Mouse (Mus musculus) heart, adult 2 months (tissue): ENCODE measurements around the gene Dnm2. TPM values are rescaled to one million over a fixed set of nuclear protein-coding genes. Genes with fewer than 3 reads are reported as not detected.

Experiments
- DNase-seq, 2 experiments: peaks; one replicate each; pipeline ENCODE4 v3.0.0; 2021
- H3K27ac ChIP-seq: fragments of 200-600 bp; 2 replicates; pipeline ENCODE4 v1.8.1; 2022
- H3K27me3 ChIP-seq: fragments of 200-500 bp; 2 replicates; pipeline ENCODE4 v1.6.1; 2012; ENCODE audit warnings: mild to moderate bottlenecking, low read length, inconsistent platforms, mixed read lengths; ENCODE audit not compliant: control insufficient read depth, insufficient read depth
- H3K36me3 ChIP-seq: fragments of 200-500 bp; 2 replicates; pipeline ENCODE4 v1.6.1; 2012; ENCODE audit warnings: low read length, inconsistent platforms; ENCODE audit not compliant: control insufficient read depth, insufficient read depth
- H3K4me1 ChIP-seq: fragments of 200-500 bp; 2 replicates; pipeline ENCODE4 v1.6.1; 2011; ENCODE audit warnings: low read length; ENCODE audit not compliant: control insufficient read depth, insufficient read depth
- H3K4me3 ChIP-seq: fragments of 200-600 bp; 2 replicates; pipeline ENCODE4 v1.8.1; 2022
- H3K79me2 ChIP-seq: fragments of 200-500 bp; replicated peaks from 2 replicates; pipeline ENCODE4 v1.6.1; 2012; ENCODE audit warnings: mild to moderate bottlenecking, inconsistent platforms, low read length, moderate library complexity, mixed read lengths; ENCODE audit not compliant: control insufficient read depth, insufficient read depth
- H3K9ac ChIP-seq: fragments of 200-500 bp; 2 replicates; pipeline ENCODE4 v1.6.1; 2012; ENCODE audit warnings: low read depth, mild to moderate bottlenecking, control low read depth, inconsistent platforms, low read length, mixed read lengths
- CTCF ChIP-seq: fragments of 200-600 bp; IDR thresholded peaks from 2 replicates; pipeline ENCODE4 v1.8.1; 2022; ENCODE audit warnings: antibody characterized with exemption, mild to moderate bottlenecking, moderate library complexity
- EP300 ChIP-seq: fragments of 200-500 bp; IDR thresholded peaks from 2 replicates; pipeline ENCODE4 v1.6.1; 2011; ENCODE audit warnings: low read depth, low read length, control low read depth; ENCODE audit not compliant: insufficient read depth
- POLR2A ChIP-seq: fragments of 200-500 bp; IDR thresholded peaks from 2 replicates; pipeline ENCODE4 v1.6.1; 2011; ENCODE audit warnings: mild to moderate bottlenecking, low read depth, low read length, control low read depth; ENCODE audit not compliant: insufficient read depth
- WGBS: fragments of 180-500 bp; shearing (Covaris S2); methylation state at CpG from one replicate; pipeline ENCODE4 v1.1.7; 2018; 5-methylcytosine and 5-hydroxymethylcytosine counted together
- intact Hi-C: fragments of 180-260 bp; cut with DNase I; formaldehyde crosslinking; loops from one replicate; pipeline ENCODE4 v1.15.1; 2025
- polyA plus RNA-seq: library from polyadenylated mRNA; depleted of rRNA; stranded (reverse); fragments of >200 nt; gene quantifications from 2 replicates; pipeline ENCODE4 v1.2.3, GENCODE M21; 2012
- total RNA-seq, 2 experiments: library from RNA; stranded (reverse); gene quantifications; 2 replicates each; pipeline ENCODE4 v1.2.3; 2021

Gene Dnm2
- total and polyA plus RNA-seq, 3 experiments = 63.9 to 68.2 (median 64.8) TPM

GRCm38 (mm10) chr9:21545351-21545915 lies 120.7 kb downstream of the Dnm2 start:
- 41% methylated on average over 9 of the region's 9 CpGs for WGBS
- intact Hi-C loops = loop anchor here (2.0 kb wide), 1 partner anchor 33 kb away; no protein-coding TSS in a partner anchor
- peak overlapping the region; percentile 62; the same call in 1 of the 2 replicates for H3K27ac ChIP-seq

GRCm38 (mm10) chr9:21545916-21546788 lies 121.4 kb downstream of the Dnm2 start:
- Histone ChIP-seq H3K4me1 (peaks cover 3% of the 10 kb centered on the region), H3K27ac (peak overlapping the region; percentile 62), H3K79me2 (no peaks in the 10 kb centered on the region), H3K36me3 (no peaks in the 10 kb centered on the region; the same call in 1 of the 2 replicates), H3K9ac (peak overlapping the region; percentile 64), H3K4me3 (peak overlapping the region; percentile 76), H3K27me3 (no peaks in the 10 kb centered on the region)
- WGBS = under 1% methylated on average over 67 of the region's 67 CpGs
- TF ChIP-seq POLR2A = peak; percentile 56; the same call in 1 of the 2 replicates
- TF ChIP-seq CTCF = peak; percentile 20; the same call in 1 of the 2 replicates
- TF ChIP-seq EP300 = no peak
- intact Hi-C loops = loop anchor here (2.0 kb wide), 1 partner anchor 33 kb away; no protein-coding TSS in a partner anchor
- DNase-seq = peak; percentile 100

More at GRCm38 (mm10) chr9:21545351-21545915, 120.7 kb downstream of the Dnm2 start:
- H3K9ac ChIP-seq = 0 out of 2 replicates have a peak overlapping the region, but pooled peaks have one; percentile 12
- DNase-seq = no peak
- H3K4me1 ChIP-seq = peaks cover 3% of the 10 kb centered on the region
- peak overlapping the region; percentile 76 for H3K4me3 ChIP-seq
- H3K27me3 ChIP-seq = no peaks in the 10 kb centered on the region
- no peaks in the 10 kb centered on the region for H3K79me2 ChIP-seq
- H3K36me3 ChIP-seq = no peaks in the 10 kb centered on the region; the same call in 1 of the 2 replicates
- no peak for TF ChIP-seq POLR2A
- no peak for TF ChIP-seq CTCF
- TF ChIP-seq EP300 = no peak

DNA sequence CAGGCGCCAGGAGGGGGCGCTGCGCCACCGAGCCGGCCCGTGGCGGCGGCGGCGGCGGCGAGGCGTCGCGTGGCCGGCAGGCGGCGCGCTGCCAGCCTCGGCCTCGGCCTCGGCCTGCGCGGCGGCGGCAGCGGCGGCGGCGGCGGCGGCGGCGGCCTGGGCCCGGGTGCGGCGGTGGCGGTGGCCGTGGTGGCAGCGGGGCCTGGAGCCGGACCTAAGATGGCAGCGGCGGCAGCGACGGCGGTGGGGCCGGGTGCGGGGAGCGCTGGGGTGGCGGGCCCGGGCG lies 122.0 kb downstream of the Dnm2 start, which contains the start of gene Carm1:
TSS of gene Carm1 (plus strand) at position 106 of the 286 bp plus-strand sequence.
- intact Hi-C loops = loop anchor here (1.0 kb wide), 1 partner anchor 46 kb away; the partner anchor contains the start of genes Timm29 and Yipf2
- peaks cover 3% of the 10 kb centered on the region for H3K4me1 ChIP-seq
- H3K27ac ChIP-seq = peak within 1 kb of the TSS; percentile 94
- H3K27me3 ChIP-seq = no peaks in the 10 kb centered on the region
- no peak for DNase-seq
- 14% methylated on average over 52 of the region's 52 CpGs for WGBS
- peak within 1 kb of the TSS; percentile 85 for H3K4me3 ChIP-seq
- H3K79me2 ChIP-seq = no peaks in the 10 kb centered on the region
- H3K36me3 ChIP-seq = no peaks in the 10 kb centered on the region; the same call in 1 of the 2 replicates
- TF ChIP-seq CTCF (peak; percentile 58), EP300 (no peak)
- H3K9ac ChIP-seq = peak within 1 kb of the TSS; percentile 96

DNA sequence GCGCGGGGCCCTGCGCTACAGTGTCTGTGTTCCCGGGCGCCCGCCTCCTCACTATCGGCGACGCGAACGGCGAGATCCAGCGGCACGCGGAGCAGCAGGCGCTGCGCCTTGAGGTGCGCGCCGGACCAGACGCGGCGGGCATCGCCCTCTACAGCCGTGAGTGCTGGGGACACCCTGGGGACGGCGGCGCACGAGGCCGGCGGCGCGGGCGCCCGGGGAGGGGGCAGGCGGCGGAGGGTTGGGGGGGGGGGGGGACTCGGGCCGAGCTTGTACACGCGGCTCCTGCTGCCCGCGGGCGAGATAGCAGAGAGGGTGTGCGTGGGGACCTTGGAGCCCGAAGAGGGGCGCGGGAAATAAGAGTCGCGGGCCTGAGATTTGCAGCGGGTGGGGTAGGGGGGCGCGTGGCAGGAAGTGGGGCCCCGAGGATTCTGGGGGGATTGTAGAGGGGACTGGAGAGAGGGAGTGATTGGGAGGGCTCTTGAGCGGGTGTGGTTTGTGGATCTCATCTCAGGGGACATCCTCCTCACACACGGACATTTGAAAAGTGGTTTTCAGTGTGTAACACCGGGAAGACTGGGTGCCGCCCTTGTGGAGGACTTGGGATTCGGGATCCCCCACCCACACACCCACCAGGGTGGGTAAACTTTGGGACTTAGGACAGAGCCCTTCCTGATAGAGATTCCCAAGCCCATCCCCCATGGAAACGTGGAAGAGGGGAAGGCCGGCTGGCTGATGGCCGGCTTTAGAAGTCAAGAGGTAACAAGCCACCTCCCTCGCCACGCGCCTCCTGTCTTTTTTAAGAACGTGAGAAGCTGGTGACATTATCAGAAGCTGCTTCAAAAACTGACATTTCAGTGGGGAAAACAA lies 122.6 kb downstream of the Dnm2 start:
- intact Hi-C loops = loop anchor here (1.0 kb wide), 1 partner anchor 45 kb away; the partner anchor contains the start of genes Timm29 and Yipf2
- H3K9ac ChIP-seq = peak overlapping the region; percentile 96
- H3K79me2 ChIP-seq = no peaks in the 10 kb centered on the region
- peak overlapping the region; percentile 94 for H3K27ac ChIP-seq
- 2% methylated on average over 57 of the region's 66 CpGs for WGBS
- no peaks in the 10 kb centered on the region for H3K27me3 ChIP-seq
- H3K4me3 ChIP-seq = peak overlapping the region; percentile 85
- no peaks in the 10 kb centered on the region; the same call in 1 of the 2 replicates for H3K36me3 ChIP-seq
- peaks cover 3% of the 10 kb centered on the region for H3K4me1 ChIP-seq
- DNase-seq = peak; percentile 59
- TF ChIP-seq CTCF (no peak), EP300 (no peak), POLR2A (no peak)

DNA sequence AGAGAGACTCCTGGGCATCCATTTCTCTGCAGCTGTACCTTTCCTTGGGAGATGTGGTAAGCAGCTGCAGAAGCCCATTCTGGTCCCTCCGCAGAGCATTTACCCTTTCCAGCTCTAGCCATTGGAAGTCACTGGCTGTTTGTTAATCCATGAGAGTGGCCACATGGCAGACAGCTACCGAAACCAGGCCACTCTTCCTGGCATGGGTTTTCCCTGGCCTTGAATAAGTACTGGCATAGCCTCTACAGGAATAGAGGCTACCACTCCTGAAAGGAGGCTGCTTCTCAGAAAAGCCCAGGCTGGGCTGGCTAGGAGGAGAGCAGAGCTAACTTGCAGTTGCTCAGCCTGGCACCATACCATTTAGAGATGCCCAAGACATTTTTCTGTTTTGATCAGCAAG lies 126.3 kb downstream of the Dnm2 start:
- intact Hi-C loops = no loop called here
- DNase-seq = no peak
- Histone ChIP-seq H3K79me2 (no peaks in the 10 kb centered on the region), H3K9ac (no peak overlapping the region), H3K27ac (no peak overlapping the region), H3K36me3 (no peaks in the 10 kb centered on the region; the same call in 1 of the 2 replicates), H3K4me3 (no peak overlapping the region), H3K27me3 (no peaks in the 10 kb centered on the region), H3K4me1 (peaks cover 8% of the 10 kb centered on the region)
- TF ChIP-seq CTCF = no peak
- TF ChIP-seq POLR2A = no peak
- TF ChIP-seq EP300 = no peak
- WGBS = 85% methylated on average over 2 of the region's 2 CpGs
